Mouse (Mus musculus) adrenal gland, postnatal 14 days (tissue): ENCODE results near the gene Setd3. TPM values are rescaled to one million over a fixed set of nuclear protein-coding genes. Genes with fewer than 3 reads are reported as not detected.
"Not testable (repeated sequence)": the region's sequence is repeated elsewhere in the genome, so short reads cannot be mapped to it uniquely, and the experiment has no call there.

ENCODE experiments used
- DNase-seq: peaks from one replicate; pipeline ENCODE4 v3.0.0; 2021; ENCODE audit warnings: mixed read lengths
- total RNA-seq: library from RNA; stranded (reverse); gene quantifications from 2 replicates; pipeline ENCODE4 v1.2.3, GENCODE M21; 2021

Gene Setd3
- total RNA-seq, 1 experiment from 2014 or later, result 92.3 TPM

DNA sequence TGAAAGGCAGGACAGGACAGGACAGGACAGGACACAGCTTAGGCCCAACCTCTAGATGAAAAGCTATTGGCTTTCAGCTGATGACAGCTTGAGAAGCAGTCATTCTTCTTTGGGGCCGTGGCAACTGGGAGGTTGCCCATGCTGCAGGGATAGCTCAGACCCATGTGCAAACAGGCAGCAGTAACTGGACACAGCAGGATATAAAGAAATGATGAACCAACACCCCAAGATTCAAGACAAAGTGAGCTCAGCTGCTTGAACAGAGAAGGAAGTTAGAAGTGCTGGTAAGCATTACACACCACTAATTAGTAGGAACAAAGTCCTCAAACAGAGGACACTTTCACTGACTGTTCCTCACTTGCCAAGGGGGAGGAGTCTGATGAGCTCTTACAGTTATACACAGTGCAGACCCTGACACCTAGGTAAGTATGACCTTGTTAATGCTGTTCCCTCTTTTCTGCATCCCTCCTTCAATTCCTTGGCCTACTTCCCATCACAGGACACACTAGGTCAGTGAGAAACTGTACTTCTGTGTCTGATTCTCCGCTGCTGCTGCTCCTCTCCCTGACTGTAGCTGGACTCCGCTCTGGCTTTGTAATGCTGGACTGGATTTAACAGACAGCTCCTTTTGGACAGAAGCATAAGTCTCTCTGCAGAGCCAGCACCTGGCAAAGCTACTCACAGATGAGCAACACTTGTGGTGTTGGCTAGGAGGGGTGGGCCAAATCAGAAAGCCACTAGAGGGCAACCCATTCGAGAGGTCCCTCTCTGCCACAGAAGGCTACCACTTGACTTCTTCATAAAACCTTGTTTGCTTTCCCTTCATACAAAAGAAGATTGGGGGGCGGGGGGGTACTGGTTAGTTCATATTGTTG lies 35.3 kb downstream of the Setd3 start:
- no peak for DNase-seq

DNA sequence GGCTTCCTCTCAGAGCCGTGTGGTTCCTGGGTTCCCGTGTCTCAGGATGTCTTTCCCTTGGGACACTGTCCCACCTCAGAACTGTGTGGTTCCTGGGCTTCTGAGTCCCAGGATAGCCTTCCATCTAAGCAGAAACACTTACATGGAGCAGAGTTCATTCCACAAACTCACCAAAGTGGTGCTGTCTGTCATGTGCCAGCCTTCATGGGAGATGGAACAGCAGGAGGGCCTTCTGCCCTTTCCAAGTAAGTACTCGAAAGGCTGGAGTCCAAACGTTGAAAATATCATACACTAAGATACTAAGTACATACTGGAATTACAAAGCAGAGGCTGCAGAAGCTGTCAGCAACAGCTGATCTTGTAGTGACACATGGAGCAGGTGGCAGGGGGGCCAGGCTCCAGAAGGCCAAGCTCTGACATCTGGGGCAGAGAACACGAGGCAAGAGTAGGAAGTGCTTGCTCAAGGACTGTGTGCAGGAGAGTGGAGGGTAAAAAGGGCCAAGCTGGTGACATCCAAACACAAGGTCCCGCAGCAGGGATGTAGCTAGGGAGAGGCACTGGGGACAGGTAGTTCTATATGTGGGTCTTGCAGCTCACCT lies 43.4 kb downstream of the Setd3 start:
- DNase-seq, result no peak

DNA sequence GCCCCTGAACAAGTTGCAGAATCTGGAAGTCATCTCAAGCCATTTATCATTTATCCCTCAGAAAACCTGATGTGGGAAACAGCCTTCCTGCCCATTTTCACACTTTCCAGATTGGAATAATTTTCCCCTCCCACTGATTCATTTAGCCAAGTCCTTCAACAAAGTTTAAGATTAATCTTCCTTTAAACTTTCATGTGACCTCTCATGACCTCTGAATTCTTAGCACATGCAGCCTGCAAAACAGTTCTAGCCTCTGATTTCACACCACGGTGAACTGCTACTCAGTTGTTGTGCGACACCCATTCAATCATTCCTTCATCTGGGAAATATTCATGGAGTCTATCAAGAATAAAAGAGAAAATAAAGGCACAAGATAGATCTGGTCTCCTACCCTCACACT lies 45.9 kb downstream of the Setd3 start:
- DNase-seq, result no peak

DNA sequence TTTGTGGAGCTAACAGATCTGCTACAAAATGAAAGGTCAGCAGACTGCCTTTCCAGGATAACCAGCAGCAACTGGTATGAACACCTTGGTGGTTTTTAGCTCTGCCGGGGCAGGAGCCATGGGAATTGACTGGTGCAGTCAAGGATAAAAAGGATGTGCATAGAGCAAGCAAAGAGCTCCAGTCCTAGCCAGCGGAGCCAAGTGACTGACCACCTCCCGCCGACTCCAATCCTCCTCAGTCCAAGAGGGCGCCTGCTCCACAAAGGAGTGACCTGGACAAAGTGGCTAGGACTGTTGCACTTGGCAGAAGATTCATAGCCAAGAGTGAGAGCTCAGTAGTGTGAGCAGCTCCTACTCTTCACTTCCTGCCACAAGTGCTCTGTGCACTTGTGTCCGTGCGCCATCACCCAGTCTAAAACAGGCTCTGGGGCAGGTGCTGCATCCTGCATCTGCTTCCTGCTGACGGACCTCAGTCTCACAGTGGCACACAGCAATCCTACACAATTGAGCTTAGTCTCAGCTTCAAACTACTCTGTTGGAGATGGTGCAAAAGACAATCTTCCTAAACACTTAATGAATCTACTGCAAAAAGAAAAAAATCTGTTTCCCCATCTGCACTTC lies 46.6 kb downstream of the Setd3 start:
- no peak for DNase-seq

DNA sequence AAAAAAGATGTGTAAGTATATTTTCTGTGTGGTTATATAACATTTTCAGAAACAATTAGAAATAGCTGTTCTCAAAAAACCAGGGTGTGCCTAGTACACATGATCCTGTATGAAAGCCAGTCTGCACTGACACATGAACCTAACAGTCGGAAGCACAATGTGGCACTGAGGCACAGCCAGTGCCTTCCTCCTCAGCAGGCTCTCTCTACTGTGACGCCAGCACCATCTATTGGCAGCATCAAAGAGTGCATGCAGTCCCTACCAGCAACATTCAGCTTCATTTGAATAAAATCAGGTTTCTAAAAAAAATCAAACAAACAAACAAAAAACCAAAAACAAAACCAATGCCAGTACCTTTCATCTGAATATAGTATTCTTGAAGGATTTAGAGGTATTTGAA lies 57.8 kb downstream of the Setd3 start:
- peak; percentile 73 for DNase-seq

DNA sequence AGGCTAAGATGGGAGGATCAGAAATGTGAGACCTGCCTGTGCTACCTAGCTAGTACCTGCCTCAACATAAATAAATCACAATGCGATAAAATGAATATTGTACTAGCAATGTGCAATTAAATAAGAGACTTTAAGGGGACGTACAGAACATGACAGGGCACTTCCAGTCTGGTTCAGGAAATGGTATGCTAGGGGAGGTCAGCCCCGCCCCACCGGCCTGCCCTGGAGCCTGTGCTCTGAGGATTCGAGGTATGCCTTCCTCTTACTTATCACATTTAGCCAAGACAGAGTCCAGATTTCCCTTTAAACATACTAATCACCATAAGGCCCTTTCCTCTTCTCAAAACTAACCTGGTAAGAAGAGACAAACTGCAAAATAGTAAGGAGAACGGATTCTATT lies 58.7 kb downstream of the Setd3 start:
- no peak for DNase-seq

DNA sequence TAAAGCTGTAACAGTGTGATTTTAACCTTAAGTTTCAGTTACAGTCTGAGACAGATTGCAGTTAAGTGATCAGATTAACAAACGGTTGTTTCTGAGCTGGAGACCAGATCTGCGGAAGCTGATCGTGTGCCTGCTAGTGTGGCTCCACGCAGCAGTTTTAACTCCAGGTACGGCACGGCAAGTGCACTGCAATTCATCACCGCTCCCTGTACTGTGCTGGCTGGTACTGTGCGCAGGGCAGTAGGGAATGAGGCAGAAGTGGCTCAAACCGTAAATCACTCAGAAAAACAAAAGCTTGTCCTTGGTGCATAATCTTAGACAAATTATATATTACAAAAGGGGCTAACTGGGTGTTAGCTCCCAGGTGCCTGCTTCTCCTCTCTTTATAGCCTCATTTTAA lies 59.2 kb downstream of the Setd3 start:
- DNase-seq, result no peak

DNA sequence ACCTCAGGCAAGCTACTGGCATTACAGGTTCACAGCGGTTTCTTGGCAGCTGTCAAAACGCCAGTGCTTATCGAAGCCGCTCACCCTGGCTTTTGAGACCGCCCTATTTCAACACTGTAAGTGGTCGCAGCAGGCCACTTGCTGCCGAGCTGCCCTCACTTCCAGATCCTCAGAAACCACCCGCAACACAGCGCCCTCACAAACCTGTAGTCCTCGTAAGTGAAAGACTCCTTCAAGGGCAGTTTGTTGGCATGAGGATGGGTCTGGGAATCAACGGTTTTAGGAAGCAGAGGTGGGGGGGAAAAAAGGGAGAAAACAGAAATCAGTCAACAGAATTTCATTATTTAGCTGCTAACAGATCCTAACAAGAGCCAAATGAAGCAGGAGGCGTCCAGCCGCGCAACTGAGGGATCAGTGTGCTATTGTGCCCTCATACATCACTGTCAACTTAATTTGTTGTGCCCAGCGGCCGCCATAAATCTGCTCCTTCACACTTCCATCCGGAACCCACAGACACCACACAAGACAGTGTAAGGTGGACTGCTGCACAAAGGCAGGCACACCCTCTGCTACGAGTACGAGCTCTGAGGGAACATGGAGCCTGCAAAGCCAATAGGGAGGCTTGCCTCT lies 60.1 kb downstream of the Setd3 start:
- no peak for DNase-seq

DNA sequence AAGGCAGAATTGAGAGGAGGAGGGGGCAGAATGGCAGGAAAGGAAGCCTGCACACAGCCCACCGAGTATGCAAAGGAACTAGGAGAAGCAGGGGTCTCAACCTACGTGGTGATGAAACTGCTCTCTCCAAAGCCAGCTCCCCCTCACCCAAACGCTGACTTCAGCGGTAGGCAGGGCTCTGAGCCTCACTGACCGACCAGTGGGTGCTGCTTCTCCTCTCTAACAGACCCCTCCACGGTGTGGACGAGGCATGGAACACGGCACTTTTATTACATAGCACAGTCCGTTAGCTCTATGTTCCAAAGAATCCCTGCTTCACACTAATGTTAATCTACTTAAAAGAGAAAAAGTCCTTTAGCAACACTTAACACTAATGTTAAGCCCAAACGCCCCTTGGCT lies 60.6 kb downstream of the Setd3 start:
- DNase-seq, result no peak

DNA sequence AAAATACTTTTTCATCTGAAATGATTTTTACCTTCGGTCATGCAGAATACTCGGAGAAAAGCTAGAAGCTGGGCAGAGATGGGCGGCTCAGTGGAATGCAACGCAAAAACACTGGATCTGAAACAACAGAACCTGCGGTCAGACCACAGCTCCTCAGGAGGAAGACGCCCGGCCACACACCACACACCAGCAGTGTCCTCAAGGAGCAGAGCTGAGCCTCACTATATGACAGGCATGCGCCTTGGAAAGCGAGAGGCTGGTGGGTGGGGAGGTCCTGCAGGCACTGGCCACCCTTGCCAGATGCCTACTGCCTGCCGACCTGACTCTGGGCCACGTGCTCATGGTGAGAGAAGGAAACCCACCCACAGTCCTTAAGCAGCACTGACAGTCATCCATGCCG lies 67.9 kb downstream of the Setd3 start:
- no peak for DNase-seq

DNA sequence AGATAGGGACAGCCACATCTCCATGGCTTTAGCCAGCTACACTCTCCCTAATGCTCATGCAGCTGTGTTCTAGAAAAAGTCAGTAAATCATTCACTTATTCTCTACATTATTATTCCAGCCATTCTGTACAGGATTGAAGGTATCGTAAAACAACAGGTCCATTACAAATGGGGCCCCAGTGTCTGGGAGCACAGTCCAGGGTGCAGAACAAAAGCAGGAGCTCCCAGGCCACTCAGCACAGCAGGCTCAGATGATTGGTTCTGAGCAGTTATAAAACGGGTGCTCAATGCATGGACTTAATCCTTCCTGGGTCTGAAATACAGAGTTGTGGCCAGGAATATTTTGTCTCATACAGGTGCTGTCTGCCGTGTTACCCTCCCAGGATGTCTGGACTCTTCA lies 68.4 kb downstream of the Setd3 start:
- DNase-seq, result no peak

DNA sequence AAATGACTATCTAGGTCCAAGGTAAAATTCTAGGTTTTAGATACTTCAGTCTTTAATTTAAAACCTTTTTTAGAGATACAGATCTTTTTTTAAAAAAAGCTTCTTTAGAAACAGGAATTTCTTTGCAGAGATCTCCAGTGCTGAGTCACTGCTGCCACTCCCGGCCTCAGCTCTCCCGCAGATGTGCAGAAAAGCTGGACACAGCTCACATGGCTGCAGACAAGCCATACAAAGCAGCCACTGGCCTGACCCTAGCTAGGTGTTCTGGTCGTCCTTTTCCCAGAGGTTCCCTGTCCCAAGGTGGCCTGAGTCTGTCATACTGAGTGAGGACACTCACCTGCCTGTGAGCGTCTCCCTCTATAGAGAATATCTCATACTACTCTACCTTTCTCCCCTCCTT lies 69.4 kb downstream of the Setd3 start:
- no peak for DNase-seq

DNA sequence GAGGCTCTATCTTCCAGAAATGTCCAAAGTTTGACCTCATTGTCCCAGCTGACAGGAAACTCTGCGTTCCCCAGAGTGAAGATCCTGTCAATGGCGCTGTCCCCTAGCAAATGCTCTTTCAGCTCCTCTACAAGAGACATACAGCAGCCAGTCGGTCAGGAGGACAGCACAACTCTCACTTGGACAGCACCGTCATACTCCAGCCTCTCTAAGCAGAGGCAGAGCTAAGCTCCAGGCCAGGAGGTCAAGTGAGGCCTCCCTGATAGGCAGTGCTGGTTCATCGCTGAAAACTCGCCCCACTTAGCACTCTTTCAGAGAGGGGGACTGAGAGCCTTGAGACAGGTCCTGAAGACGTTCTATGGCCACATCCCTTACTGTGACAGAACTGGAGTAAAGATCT lies 70.5 kb downstream of the Setd3 start:
- DNase-seq, result not testable (repeated sequence)

DNA sequence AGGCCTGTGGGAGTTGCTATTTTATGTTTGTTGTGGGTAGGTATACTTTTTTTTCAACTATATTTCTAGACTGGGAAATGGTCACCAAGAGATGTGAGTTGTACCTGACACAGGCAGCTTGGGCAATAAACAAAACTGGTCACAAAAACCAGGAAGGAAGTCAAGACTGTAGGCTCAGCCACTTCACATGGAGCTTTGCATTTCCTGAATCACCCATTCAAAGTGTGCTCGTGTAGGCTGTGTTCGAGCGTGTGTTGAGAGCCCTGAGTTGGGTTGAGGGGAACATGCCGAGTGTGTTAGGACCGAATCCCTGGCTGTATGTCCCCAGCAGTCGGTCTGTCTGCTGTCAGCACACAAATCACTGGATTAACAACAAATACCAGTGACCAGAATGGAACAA lies 75.8 kb downstream of the Setd3 start:
- DNase-seq, result no peak

DNA sequence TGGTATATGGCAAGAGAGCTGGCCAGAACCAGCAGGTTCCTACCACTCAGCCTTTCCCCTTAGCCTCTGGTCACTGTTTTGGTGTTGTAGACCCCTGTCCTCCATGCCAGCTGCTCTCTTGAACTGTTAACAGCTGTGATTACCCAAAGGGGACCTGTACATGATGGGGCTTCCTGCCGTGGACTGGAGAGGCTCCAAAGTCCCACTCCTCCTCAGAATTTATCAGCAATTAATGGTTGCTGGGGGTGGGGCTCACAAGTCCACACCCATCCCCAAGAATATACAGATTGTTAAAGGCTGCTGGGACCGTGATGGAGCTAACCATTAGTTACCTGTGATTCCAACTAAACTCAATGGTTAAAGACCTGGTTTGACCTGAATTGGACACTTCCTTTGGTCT lies 77.0 kb downstream of the Setd3 start:
- no peak for DNase-seq

DNA sequence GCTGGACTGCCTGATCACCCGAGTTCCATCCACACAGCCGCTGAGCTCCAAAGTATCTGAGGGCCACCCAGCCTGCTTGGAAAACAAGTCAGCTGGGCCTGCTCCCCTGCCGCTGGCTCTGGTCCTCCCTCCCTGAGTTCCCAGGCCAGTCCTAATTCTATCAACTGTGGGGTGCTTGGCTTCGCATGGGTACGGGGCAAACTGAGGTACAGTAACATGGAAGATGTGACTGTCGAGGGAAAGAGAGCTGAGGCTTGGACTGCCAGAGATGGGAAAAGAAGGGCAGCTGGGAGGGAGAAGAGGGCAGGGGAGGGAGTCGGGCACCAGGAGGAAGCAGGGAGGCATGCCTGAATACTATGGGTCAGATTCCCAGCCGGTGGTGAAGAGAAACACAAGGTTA lies 78.9 kb downstream of the Setd3 start:
- no peak for DNase-seq

DNA sequence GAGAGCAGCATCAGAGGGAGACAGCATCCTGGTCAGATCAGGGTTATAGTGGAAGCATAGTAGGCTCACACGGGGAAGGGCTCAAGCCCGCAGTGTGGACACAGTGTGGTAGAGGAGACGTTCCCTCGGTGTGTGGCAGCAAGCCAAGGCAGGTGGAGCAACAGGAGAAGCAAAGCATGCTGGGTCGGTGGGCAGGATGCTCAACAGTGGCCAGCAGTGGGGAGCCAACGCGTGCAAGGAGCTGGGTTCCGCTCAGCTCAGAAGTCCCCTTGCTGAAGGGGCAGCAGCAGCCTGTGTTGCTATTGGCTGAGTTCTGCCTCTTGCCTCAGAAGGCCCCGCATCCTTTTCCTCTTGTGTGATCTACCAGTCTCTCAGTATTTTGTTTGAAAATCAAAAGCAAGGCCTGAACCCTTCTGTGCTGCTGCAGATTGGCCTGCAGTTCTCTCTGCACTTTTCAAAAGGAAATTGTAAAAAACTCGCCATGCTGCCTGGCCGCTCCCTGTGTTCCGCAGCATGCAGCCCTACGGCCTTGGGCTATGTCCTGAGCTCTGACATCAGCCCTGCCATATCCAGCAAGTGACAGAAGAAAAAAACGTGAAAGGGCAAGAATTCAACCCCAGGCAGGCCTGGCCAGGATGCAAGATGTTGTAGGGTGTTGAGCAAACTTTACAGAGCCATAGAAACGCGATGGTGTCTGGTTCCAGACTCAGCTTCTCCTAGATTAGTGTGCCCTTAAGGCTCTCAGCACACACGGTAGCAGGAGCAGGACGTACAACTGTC lies 80.7 kb downstream of the Setd3 start:
- DNase-seq, result peak; percentile 59

DNA sequence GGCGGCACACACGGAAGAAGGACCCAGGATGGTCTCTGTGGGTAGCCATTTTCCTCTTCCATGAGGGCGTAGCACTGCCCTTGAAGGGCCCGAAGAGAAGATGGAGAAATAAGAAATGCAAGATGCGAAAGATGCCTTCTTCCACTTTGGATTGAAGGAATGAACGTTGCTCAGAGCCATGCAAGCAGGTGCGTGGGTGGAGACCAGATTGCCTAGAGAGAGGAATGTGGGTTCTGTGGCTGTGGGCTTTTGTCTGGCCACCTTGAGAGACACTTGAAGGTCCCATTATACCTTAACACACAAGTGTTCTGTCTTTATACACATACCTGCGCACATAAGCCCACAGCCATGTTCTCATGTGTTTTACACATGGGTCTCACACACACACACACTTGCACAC lies 81.5 kb downstream of the Setd3 start:
- no peak for DNase-seq

DNA sequence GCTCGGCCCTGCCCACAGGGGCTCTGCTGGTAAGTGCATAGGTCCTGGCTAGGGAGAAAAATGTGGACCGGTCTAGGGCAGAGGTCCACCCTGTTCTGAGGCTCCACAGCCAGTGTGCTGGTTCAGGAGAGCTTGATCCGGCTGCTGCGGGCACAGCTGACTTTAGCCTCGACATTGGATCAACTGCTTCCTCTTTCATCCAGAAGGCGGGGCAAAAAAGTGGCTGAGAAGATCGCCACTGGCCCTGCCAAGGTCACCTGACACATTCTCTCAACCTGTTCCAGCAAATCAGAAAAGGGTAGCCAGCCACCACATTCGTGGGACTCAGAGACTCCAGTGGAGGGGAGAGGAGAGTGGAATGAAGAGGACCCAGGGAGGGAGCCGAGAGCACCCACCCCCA lies 90.9 kb downstream of the Setd3 start:
- DNase-seq, result peak; percentile 29

DNA sequence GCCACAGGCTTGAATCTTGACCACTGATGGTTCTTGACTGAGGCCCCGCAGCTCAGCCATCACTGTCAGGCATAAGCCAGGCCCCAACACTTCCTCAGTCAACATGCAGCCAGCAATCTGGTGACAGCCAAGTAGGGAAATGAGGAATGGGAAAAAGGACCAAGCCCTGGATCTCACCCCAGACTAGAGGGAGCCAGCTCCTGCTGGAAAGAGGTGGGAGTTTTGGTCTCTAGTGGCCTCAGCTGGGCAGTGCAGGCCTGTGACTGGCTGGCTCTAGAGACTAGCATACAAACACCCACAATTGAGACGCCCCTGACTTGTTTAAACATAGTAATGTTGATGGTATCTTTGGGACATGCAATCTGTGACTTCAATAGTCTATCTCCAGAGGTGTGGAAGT lies 91.6 kb downstream of the Setd3 start:
- peak; percentile 24 for DNase-seq

DNA sequence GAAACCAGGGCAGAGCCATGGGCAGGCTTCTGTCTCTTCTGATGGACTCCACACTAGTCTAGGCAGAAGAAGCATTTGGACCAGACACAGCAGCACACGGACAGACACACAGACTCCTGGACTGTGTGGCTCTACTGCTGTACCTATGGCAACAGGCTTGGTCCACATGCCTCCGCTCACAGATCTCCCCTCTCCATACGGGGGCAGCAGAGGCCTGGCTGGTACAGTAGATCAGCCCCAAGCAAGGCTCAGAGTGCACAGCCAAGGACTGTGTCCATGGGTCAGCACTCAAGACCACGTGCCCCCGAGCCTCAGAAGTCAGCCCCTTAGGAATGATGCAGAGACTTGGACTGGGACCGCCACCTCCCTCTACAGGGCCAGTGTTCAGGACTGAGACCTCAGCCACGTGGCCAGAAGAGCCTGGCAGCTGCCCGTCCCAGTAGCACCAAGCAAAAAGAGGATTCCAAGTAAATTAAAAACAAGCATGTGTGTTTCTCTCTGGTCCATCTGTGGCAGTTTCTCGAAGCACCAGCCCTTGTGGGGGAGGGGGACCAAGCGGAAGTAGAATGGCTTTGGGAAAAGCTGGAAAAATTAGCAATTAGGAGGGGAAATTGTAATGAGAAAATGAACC lies 100.9 kb downstream of the Setd3 start:
- DNase-seq, result peak; percentile 27

DNA sequence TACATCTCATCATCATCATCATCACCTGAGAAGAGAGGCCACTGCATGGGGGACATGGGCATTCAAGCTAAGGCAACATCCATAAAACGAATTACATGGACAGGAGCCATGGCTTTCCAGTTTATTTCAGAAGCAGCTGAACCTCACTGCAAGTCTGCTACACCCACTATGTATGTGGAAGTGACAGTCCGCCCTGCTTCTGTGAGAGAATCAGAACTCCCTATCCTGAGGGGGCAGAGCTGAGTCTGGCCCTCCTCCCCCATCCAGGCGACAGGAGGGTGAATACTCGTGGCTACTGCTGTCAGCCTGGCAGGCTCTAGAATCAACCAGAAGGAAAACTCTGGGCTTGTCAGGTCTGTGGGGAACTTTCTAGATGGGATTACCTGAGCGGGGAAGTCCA lies 106.2 kb downstream of the Setd3 start:
- no peak for DNase-seq
